In genomic region chr5:114657426-114657825, GRCm38 (mm10) we compare ENCODE assay signal across 8 mouse cellular contexts. TPM values are rescaled to one million over a fixed set of nuclear protein-coding genes. Genes with fewer than 3 reads are reported as not detected.
DNase-seq lines count a peak whose midpoint lies in the region; ATAC-seq and TF ChIP-seq lines count a peak whose summit lies in the region.

No protein-coding gene starts in this region.

- WGBS in neural tube, embryonic 12.5 days, result 32% methylated on average over 10 of the region's 10 CpGs
- 31% methylated on average over 10 of the region's 10 CpGs for WGBS in hindbrain, embryonic 10.5 days
- WGBS in stomach, postnatal 0 days, result 35% methylated on average over 10 of the region's 10 CpGs

- peaks cover 9% of the 10 kb centered on the region for H3K4me1 ChIP-seq in neural tube, embryonic 12.5 days
- peaks cover 14% of the 10 kb centered on the region for H3K4me1 ChIP-seq in hindbrain, embryonic 10.5 days (replicated peaks)
- H3K4me1 ChIP-seq in stomach, postnatal 0 days (replicated peaks; ENCODE audit: control insufficient read depth, insufficient read depth), result no peaks in the 10 kb centered on the region

- no peaks in the 10 kb centered on the region for H3K36me3 ChIP-seq in neural tube, embryonic 12.5 days
- no peaks in the 10 kb centered on the region for H3K36me3 ChIP-seq in hindbrain, embryonic 10.5 days
- H3K36me3 ChIP-seq in stomach, postnatal 0 days (ENCODE audit: control insufficient read depth, insufficient read depth, low read length), result no peaks in the 10 kb centered on the region

- DNase-seq in neural tube, embryonic 10.5 days (ENCODE audit: extremely low spot score, low spot score), result no peak
- DNase-seq in hindbrain, embryonic 10.5 days (ENCODE audit: low spot score), result no peak
- DNase-seq in kidney, postnatal 36 days, result peak; percentile 91 to 94
- DNase-seq in stomach, postnatal 0 days (ENCODE audit: low spot score), result no peak
- DNase-seq in thymus, adult 18-20 months, result no peak
- no peak for DNase-seq in thymus, postnatal 14 days
- DNase-seq in thymus, postnatal 25 days, result no peak

- H3K27ac ChIP-seq in neural tube, embryonic 12.5 days, result no peak overlapping the region
- no peak overlapping the region for H3K27ac ChIP-seq in hindbrain, embryonic 10.5 days
- H3K27ac ChIP-seq in stomach, postnatal 0 days (replicated peaks), result no peak overlapping the region

- no peak for TF ChIP-seq EP300 in stomach, postnatal 0 days (optimal IDR thresholded peaks at IDR 0.05)

- no peak overlapping the region; the same call in 1 of the 2 replicates for H3K4me3 ChIP-seq in neural tube, embryonic 12.5 days
- peak overlapping the region; percentile 55 for H3K4me3 ChIP-seq in hindbrain, embryonic 10.5 days
- peak overlapping the region; percentile 48 for H3K4me3 ChIP-seq in stomach, postnatal 0 days (ENCODE audit: low read depth, low read length)

- TF ChIP-seq CTCF in stomach, postnatal 0 days (IDR thresholded peaks at IDR 0.05; ENCODE audit: low read depth), result no peak

- no peak overlapping the region for H3K9ac ChIP-seq in neural tube, embryonic 12.5 days
- peak overlapping the region; percentile 56; the same call in 1 of the 2 replicates for H3K9ac ChIP-seq in stomach, postnatal 0 days (ENCODE audit: low read length)

- H3K4me2 ChIP-seq in neural tube, embryonic 12.5 days (replicated peaks), result peak overlapping the region; percentile 73
- peak overlapping the region; percentile 84 for H3K4me2 ChIP-seq in stomach, postnatal 0 days (replicated peaks; ENCODE audit: low read depth)

- ATAC-seq in neural tube, embryonic 12.5 days (ENCODE audit: low FRiP score, low read depth), result no peak
- no peak for ATAC-seq in stomach, postnatal 0 days (ENCODE audit: low FRiP score, low TSS enrichment)

- peaks cover 50% of the 10 kb centered on the region for H3K27me3 ChIP-seq in neural tube, embryonic 12.5 days (replicated peaks)
- peaks cover 80% of the 10 kb centered on the region for H3K27me3 ChIP-seq in hindbrain, embryonic 10.5 days (ENCODE audit: insufficient read depth, poor library complexity, severe bottlenecking)
- no peaks in the 10 kb centered on the region; the same call in 1 of the 2 replicates for H3K27me3 ChIP-seq in stomach, postnatal 0 days (ENCODE audit: control insufficient read depth, insufficient read depth, low read length)

- H3K9me3 ChIP-seq in neural tube, embryonic 12.5 days, result no peaks in the 10 kb centered on the region
- no peaks in the 10 kb centered on the region for H3K9me3 ChIP-seq in hindbrain, embryonic 10.5 days
- H3K9me3 ChIP-seq in stomach, postnatal 0 days (ENCODE audit: control insufficient read depth, low read length), result no peaks in the 10 kb centered on the region

RNA-seq across cellular contexts. Expression of gene Trpv4, which starts 0.8 kb away (rescaled TPM):
- polyA plus RNA-seq in neural tube, embryonic 12.5 days (2016; fragmentation: Nextera tagmentation; extraction: Ambion mirVana), result 0.95 and 1.1 TPM in 2 replicates
- polyA plus RNA-seq in hindbrain, embryonic 10.5 days (2016; fragmentation: Nextera tagmentation; extraction: Ambion mirVana), result 0.60 and 0.64 TPM in 2 replicates
- 2.1 and 2.8 TPM in 2 replicates for polyA plus RNA-seq in stomach, postnatal 0 days (2015; fragmentation: Nextera tagmentation; extraction: Ambion mirVana)

RNA-seq across cellular contexts. Expression of gene Gltp, which starts 33.4 kb away (rescaled TPM):
- polyA plus RNA-seq in neural tube, embryonic 12.5 days (2016; fragmentation: Nextera tagmentation; extraction: Ambion mirVana), result 58.6 and 61.0 TPM in 2 replicates
- polyA plus RNA-seq in hindbrain, embryonic 10.5 days (2016; fragmentation: Nextera tagmentation; extraction: Ambion mirVana), result 80.4 and 90.3 TPM in 2 replicates
- 482 and 496 TPM in 2 replicates for polyA plus RNA-seq in stomach, postnatal 0 days (2015; fragmentation: Nextera tagmentation; extraction: Ambion mirVana)

RNA-seq across cellular contexts. Expression of gene Tchp, which starts 50.1 kb away (rescaled TPM):
- 20.4 and 23.4 TPM in 2 replicates for polyA plus RNA-seq in neural tube, embryonic 12.5 days (2016; fragmentation: Nextera tagmentation; extraction: Ambion mirVana)
- polyA plus RNA-seq in hindbrain, embryonic 10.5 days (2016; fragmentation: Nextera tagmentation; extraction: Ambion mirVana), result 17.9 and 20.8 TPM in 2 replicates
- 4.6 and 5.8 TPM in 2 replicates for polyA plus RNA-seq in stomach, postnatal 0 days (2015; fragmentation: Nextera tagmentation; extraction: Ambion mirVana)

Comparison
In these comparisons a context has a peak if more than half of its experiments do, and no peak if none do; other contexts are left out.
1. DNase-seq: peak in kidney, postnatal 36 days (2 of 2); none in neural tube, embryonic 10.5 days (single experiment), hindbrain, embryonic 10.5 days (single experiment), stomach, postnatal 0 days (single experiment), thymus, adult 18-20 months (0 of 2), thymus, postnatal 14 days (single experiment) and thymus, postnatal 25 days (single experiment).